Mouse (Mus musculus): ENCODE data around the gene Lrrc26.
A peak's percentile ranks its signal among the peaks of the same experiment; 100 is the strongest.
"Not testable (repeated sequence)": the region's sequence is repeated elsewhere in the genome, so short reads cannot be mapped to it uniquely, and the experiment has no call there.

Lrrc26 gene

GRCm38 (mm10) chr2:25289651-25290050, at the start of gene Lrrc26:
Gene Lrrc26 (plus strand): TSS chr2:25289915.
- peak; percentile 79 for DNase-seq

- DNase-seq, result no peak
These were observed 49.4 kb upstream of the Lrrc26 start for GRCm38 (mm10) chr2:25240310-25240709.

- peak; percentile 65 for DNase-seq
These were observed 48.8 kb upstream of the Lrrc26 start for GRCm38 (mm10) chr2:25240723-25241437.

- DNase-seq, result no peak
These were observed 48.3 kb upstream of the Lrrc26 start for GRCm38 (mm10) chr2:25241438-25241775.

GRCm38 (mm10) chr2:25242101-25242506, 47.6 kb upstream of the Lrrc26 start, which contains the start of the genes Rnf208 and Cysrt1:
Gene Rnf208 (plus strand): TSS chr2:25242255.
Gene Cysrt1 (minus strand): TSS chr2:25242452.
- peak; percentile 53 for DNase-seq

DNA sequence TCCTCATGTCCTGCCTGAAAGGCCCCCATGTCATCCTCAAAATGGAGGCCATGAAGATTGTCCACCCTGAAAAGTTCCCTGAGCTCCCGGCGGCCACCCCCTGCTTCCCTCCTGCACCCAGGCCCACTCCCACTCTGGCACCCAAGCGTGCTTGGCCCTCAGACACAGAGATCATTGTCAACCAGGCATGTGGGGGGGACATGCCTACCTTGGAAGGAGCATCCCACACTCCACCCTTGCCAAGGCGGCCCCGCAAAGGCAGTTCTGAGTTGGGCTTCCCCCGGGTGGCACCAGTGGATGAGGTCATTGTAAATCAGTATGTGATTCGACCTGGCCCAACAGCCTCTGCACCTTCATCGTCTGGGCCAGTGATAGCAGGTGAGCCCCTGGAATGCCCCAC, 46.4 kb upstream of the Lrrc26 start:
- no peak for DNase-seq

GRCm38 (mm10) chr2:25244144-25244543, 45.6 kb upstream of the Lrrc26 start:
- DNase-seq, result no peak

DNA sequence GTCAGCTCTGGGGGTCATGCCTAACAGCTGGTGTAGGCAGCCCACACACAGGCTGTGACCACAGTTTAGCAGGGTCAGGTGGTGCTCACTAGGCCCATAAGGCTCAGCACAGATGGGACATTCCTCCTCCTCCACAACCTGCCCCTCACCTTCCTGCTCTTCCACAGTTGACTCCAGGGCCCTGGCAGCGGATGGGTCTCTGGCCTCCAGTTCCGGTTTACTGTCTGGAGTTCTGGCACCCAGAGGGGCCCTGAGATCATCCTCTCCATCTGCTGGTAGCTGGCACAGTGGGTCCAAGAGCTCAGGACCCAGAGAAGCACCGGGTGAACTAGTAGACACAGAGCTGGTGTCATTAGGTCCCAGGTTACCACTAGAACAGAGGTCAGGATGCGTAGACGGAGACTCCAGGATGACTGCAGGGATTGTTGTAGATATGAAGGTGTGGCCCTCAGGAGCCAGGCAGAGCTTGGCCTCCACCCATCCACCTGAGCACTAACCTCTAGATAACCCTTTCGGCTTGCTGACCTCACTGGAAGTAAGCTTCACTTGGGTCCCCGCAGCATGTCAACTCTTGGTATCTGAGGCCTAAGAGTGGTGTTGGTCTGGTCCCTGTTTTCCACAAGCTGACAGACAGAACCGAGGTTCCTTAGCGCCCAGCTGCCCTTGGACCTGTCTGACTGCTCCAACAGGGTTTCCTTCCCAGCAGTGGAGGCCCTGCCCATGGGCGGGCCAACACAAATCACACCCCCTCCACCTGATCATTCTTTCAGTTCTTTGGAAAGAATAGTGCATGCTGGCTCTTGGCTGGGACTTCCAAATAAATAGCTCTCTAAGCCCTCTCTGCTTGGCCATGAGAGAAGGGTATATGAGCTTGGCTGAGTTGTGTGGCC, 43.3 kb upstream of the Lrrc26 start, which contains the start of gene AL732309.1:
TSS of gene AL732309.1 (minus strand) at position 681 of the 890 bp plus-strand sequence.
- DNase-seq, result no peak

GRCm38 (mm10) chr2:25252331-25252730, 37.4 kb upstream of the Lrrc26 start:
- DNase-seq, result no peak

GRCm38 (mm10) chr2:25255284-25255779, 34.4 kb upstream of the Lrrc26 start, which contains the start of gene Tmem203:
Gene Tmem203 (plus strand): TSS chr2:25255439.
- DNase-seq, result peak; percentile 77

DNA sequence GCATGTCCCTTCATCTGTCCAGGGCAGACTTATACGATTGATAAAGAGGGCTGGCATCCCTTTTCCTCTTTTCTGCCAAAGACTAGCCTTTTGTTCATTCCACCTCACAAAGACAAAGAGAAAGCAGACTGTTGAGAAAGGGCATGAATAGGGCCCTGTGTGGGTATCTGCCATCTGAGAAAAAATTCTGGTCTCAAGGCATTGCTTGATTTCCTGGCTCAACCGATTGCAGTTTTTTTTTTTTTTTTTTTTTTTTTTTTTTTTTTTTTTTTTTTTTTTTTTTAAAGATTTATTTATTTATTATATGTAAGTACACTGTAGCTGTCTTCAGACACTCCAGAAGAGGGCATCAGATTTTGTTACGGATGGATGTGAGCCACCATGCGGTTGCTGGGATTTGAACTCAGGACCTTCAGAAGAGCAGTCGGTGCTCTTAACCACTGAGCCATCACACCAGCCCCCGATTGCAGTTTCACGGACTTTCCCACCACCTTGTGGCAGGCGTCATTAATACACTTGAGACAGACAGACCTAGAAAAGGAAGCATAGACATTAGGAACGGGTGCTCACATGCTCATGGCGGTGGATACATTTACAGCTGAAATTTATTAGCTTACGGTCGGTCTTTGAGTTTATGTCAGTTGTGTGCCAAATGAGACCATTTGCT, 33.1 kb upstream of the Lrrc26 start:
- DNase-seq, result not testable (repeated sequence)

DNA sequence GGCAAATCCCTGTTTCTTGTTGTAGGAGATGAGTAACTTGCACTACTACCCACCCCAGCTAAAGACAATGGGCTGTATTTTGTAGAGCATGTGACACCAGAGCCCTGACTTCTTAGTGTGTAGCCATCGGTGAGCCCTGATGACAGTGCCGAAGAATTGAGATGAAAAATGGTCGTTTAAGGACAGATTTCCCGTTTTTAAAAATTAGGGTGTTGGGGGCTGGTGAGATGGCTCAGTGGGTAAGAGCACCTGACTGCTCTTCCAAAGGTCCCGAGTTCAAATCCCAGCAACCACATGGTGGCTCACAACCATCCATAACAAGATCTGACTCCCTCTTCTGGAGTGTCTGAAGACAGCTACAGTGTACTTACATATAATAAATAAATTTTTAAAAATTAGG, 32.5 kb upstream of the Lrrc26 start:
- not testable (repeated sequence) for DNase-seq

- no peak for DNase-seq
These were observed 30.8 kb upstream of the Lrrc26 start for GRCm38 (mm10) chr2:25258887-25259286.

GRCm38 (mm10) chr2:25261870-25262269, 27.8 kb upstream of the Lrrc26 start:
- no peak for DNase-seq

DNA sequence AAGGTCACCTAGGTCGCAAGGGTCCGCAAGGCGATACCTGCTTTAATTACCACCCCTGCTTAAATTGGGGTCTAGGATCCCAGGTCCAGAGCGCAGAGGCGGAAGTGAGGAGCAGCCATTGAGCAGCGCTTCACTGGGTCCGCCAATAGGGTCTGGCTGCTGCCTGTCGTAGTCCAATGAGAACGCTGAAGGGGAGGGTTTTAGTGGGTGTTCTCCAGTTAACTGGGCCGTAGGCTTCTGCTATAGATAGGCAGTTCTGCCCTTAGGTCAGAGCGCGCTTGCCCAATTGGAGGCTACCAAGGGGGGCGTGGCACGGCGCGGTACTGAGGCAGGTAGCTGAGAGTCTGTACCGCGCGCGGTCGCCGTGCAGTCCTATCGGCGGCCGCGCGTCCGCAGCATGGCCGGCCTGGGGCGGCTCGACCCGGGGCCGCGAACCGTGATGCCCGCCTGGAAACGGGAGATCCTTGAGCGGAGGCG, 27.4 kb upstream of the Lrrc26 start, which contains the start of gene Tprn:
TSS of gene Tprn (plus strand) at position 328 of the 477 bp plus-strand sequence.
- DNase-seq, result peak; percentile 95

- peak; percentile 81 for DNase-seq
These were observed 26.7 kb upstream of the Lrrc26 start for GRCm38 (mm10) chr2:25262795-25263622.

DNA sequence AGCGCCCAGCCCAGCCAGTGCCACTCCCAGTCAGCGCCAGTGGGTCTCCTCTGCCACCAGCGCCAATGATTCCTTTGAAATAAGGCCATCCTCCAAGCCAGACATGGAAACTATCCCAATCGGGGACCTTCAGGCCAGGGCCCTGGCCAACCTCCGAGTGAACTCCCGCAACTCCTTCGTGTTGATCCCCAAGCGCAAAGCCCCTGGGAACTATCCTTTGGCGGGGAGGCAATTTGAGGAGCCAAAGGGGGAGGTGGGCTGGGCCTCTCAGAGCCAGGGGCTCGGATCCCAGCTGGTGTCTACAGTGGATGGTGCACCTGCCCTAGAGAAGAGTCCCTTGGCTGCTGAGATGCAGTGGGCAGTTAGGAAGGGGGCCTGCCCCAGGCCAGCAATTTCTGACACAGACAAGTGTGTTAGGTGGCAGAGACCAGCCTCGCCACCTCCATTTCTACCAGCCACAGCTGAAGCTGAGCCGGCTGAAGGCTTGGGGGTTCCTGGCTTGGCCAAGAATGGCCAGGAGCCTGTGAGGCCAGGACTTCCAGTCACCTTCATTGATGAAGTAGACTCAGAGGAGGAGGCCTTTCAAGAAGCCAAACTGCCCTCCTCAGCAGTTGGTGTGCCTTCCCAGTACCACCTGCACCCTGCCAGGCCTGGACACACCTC, 26.0 kb upstream of the Lrrc26 start:
- DNase-seq, result peak; percentile 44

DNA sequence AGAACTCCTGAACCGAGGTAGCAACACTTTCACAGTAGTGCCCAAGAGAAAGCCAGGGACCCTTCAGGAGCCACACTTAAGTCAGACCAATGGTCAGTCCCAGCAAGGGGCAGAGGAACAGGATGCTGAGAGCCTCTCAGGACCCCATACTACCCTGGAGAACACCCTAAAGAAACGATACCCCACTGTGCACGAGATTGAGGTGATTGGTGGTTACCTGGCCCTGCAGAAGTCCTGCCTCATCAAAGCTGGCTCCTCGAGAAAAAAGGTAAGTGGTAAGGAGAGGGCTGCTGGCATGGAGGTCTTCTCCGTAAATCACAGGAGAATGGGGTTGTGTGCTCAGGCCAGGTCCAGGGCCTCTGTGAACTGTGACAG, 25.4 kb upstream of the Lrrc26 start:
- DNase-seq, result peak; percentile 45

GRCm38 (mm10) chr2:25264851-25265250, 24.9 kb upstream of the Lrrc26 start:
- DNase-seq, result peak; percentile 87

DNA sequence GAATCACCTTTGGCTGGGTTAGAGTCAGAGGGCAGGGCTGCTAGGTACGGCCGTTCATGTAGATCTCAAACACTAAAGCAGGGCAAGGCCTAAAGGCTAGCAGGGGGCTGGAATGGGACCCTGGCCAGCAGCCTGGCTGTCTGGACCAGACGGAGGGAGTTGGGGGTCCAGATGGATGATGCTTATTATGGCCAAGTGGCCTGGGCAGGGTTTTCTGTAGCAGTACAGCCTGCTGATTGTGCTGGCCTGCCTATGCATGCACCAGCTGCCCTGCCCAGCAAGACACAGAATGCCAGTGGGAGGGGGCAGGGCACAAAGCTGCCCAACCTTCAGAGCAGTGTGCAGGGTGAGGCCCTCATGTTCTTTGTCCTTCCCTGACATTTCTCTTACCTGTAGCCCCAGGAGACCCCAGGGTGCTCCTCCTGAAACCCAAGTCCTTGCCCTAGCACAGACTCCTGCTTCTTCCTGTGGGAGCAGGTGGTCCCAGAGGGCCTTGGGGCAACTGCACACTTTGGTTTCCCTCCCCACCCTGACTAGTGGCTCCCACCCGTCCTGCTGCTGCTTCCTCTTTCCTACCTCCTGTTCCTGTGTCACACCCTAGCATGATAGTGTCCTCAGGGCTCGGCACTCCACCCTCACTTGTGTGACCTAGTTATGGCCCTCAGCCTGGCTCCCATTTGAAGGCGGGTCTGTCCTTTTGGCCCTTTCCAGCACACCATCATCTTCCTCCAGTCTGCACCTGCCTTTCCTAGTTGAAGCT, 23.6 kb upstream of the Lrrc26 start:
- peak; percentile 96 for DNase-seq
